Mouse (Mus musculus): ENCODE results near the gene Zfp219. TPM values are rescaled to one million over a fixed set of nuclear protein-coding genes. Genes with fewer than 3 reads are reported as not detected.

Gene Zfp219
- polyA plus RNA-seq, 1 experiment from 2014 or later: 28.3 TPM

- no peaks in the 10 kb centered on the region for H3K4me1 ChIP-seq (ENCODE audit: insufficient read depth)
- no peak for TF ChIP-seq CTCF (IDR thresholded peaks at IDR 0.05; ENCODE audit: low read depth)
- H3K27ac ChIP-seq (ENCODE audit: low read depth): no peak overlapping the region
- H3K4me3 ChIP-seq (ENCODE audit: low read depth, low read length): no peak overlapping the region
- DNase-seq: no peak
- H3K4me2 ChIP-seq: no peak overlapping the region
- H3K27me3 ChIP-seq (ENCODE audit: insufficient read depth, low read length): no peaks in the 10 kb centered on the region
- ATAC-seq (ENCODE audit: insufficient read depth): no peak
- no peaks in the 10 kb centered on the region for H3K9me3 ChIP-seq (ENCODE audit: low read depth, low read length)
- WGBS: 82% methylated on average over 3 of the region's 3 CpGs
- H3K36me3 ChIP-seq (ENCODE audit: insufficient read depth): no peaks in the 10 kb centered on the region
- H3K9ac ChIP-seq: no peak overlapping the region
Observed at GRCm38 (mm10) chr14:51979252-51979651, 41.3 kb downstream of the Zfp219 start.

GRCm38 (mm10) chr14:51967400-51967799 lies 53.1 kb downstream of the Zfp219 start:
- Histone ChIP-seq H3K4me1 (ENCODE audit: insufficient read depth) (no peaks in the 10 kb centered on the region), H3K9me3 (ENCODE audit: low read depth, low read length) (no peaks in the 10 kb centered on the region), H3K4me3 (ENCODE audit: low read depth, low read length) (no peak overlapping the region), H3K9ac (no peak overlapping the region), H3K36me3 (ENCODE audit: insufficient read depth) (no peaks in the 10 kb centered on the region), H3K27me3 (ENCODE audit: insufficient read depth, low read length) (no peaks in the 10 kb centered on the region), H3K4me2 (no peak overlapping the region), H3K27ac (ENCODE audit: low read depth) (no peak overlapping the region)
- WGBS: 53% methylated on average over 3 of the region's 3 CpGs
- TF ChIP-seq CTCF (IDR thresholded peaks at IDR 0.05; ENCODE audit: low read depth): no peak
- peak; percentile 44; the same call in 1 of the 2 replicates for ATAC-seq (ENCODE audit: insufficient read depth)
- DNase-seq: peak; percentile 66

GRCm38 (mm10) chr14:51960316-51960715 lies 60.2 kb downstream of the Zfp219 start:
- DNase-seq: no peak
- Histone ChIP-seq H3K27me3 (ENCODE audit: insufficient read depth, low read length) (no peaks in the 10 kb centered on the region), H3K9ac (no peak overlapping the region), H3K4me1 (ENCODE audit: insufficient read depth) (no peaks in the 10 kb centered on the region), H3K4me2 (no peak overlapping the region), H3K9me3 (ENCODE audit: low read depth, low read length) (no peaks in the 10 kb centered on the region), H3K27ac (ENCODE audit: low read depth) (no peak overlapping the region), H3K4me3 (ENCODE audit: low read depth, low read length) (no peak overlapping the region), H3K36me3 (ENCODE audit: insufficient read depth) (no peaks in the 10 kb centered on the region)
- ATAC-seq (ENCODE audit: insufficient read depth): no peak
- TF ChIP-seq CTCF (IDR thresholded peaks at IDR 0.05; ENCODE audit: low read depth): no peak
- WGBS: 79% methylated on average over 2 of the region's 2 CpGs

Other genes starting within 250 kb of the Zfp219 start
- not detected in 2 replicates for gene Ang4, start 247.1 kb downstream of the Zfp219 start, polyA plus RNA-seq (2014; fragmentation: Nextera tagmentation; extraction: Ambion mirVana)
- gene AY358078, start 220.7 kb downstream of the Zfp219 start, polyA plus RNA-seq (2014; fragmentation: Nextera tagmentation; extraction: Ambion mirVana): not detected in 2 replicates
- gene Ear6, start 167.0 kb downstream of the Zfp219 start, polyA plus RNA-seq (2014; fragmentation: Nextera tagmentation; extraction: Ambion mirVana): not detected in 2 replicates
- gene Mettl17, start 135.9 kb downstream of the Zfp219 start, polyA plus RNA-seq (2014; fragmentation: Nextera tagmentation; extraction: Ambion mirVana): 32.4 and 38.4 TPM in 2 replicates
- 0.07 and 0.42 TPM in 2 replicates for gene Slc39a2, start 127.8 kb downstream of the Zfp219 start, polyA plus RNA-seq (2014; fragmentation: Nextera tagmentation; extraction: Ambion mirVana)
- gene Ndrg2, start 106.6 kb downstream of the Zfp219 start, polyA plus RNA-seq (2014; fragmentation: Nextera tagmentation; extraction: Ambion mirVana): 22.7 and 24.0 TPM in 2 replicates
- gene Tppp2, start 102.3 kb downstream of the Zfp219 start, polyA plus RNA-seq (2014; fragmentation: Nextera tagmentation; extraction: Ambion mirVana): not detected in 2 replicates
- gene Rnase13, start 98.0 kb downstream of the Zfp219 start, polyA plus RNA-seq (2014; fragmentation: Nextera tagmentation; extraction: Ambion mirVana): not detected in 2 replicates
- gene Arhgef40, start 36.0 kb downstream of the Zfp219 start, polyA plus RNA-seq (2014; fragmentation: Nextera tagmentation; extraction: Ambion mirVana): 96.8 and 108 TPM in 2 replicates
- 0.35 and 0.74 TPM in 2 replicates for gene Tmem253, start 5.1 kb downstream of the Zfp219 start, polyA plus RNA-seq (2014; fragmentation: Nextera tagmentation; extraction: Ambion mirVana)
- not detected in 2 replicates for gene Olfr221, start 21.7 kb upstream of the Zfp219 start, polyA plus RNA-seq (2014; fragmentation: Nextera tagmentation; extraction: Ambion mirVana)
- gene Hnrnpc, start 83.3 kb upstream of the Zfp219 start, polyA plus RNA-seq (2014; fragmentation: Nextera tagmentation; extraction: Ambion mirVana): 673 and 695 TPM in 2 replicates
- gene Rpgrip1, start 90.0 kb upstream of the Zfp219 start, polyA plus RNA-seq (2014; fragmentation: Nextera tagmentation; extraction: Ambion mirVana): 76.1 TPM in 2 replicates
- gene Supt16, start 176.7 kb upstream of the Zfp219 start, polyA plus RNA-seq (2014; fragmentation: Nextera tagmentation; extraction: Ambion mirVana): 82.5 and 85.8 TPM in 2 replicates
- 48.8 and 52.8 TPM in 2 replicates for gene Chd8, start 237.0 kb upstream of the Zfp219 start, polyA plus RNA-seq (2014; fragmentation: Nextera tagmentation; extraction: Ambion mirVana)